Mouse (Mus musculus) c-Kit-negative CD71-positive TER-119-positive erythroid progenitor cells, embryonic 14.5 days (primary cell): ENCODE measurements around the gene Foxl1.

Experiments
- DNase-seq: peaks from one replicate; pipeline ENCODE4 v3.0.0-alpha.2; 2013; ENCODE audit warnings: low read depth, low spot score

Foxl1 gene

DNA sequence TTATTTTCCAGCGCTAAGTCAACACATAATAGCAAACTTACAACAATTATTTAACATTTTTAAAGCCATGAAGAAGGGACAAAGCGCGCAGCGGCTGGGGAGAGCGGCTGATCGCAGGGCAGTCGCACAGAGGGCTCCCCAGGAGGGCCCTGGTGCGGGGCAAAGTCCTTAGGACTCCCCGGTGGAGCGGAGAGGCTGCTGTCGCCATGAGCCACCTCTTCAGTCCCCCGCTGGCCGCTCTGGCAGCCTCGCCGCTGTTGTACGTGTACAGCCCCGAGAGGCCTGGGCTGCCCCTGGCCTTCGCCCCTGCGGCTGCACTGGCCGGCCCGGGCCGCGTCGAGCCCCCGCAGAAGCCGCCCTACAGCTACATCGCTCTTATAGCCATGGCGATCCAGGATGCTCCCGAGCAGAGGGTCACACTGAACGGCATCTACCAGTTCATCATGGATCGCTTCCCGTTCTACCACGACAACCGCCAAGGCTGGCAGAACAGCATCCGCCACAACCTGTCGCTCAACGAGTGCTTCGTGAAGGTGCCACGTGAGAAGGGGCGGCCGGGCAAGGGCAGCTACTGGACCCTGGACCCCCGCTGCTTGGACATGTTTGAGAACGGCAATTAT lies at the start of gene Foxl1:
Foxl1 (plus strand) TSS at position 185 of the 620 bp plus-strand sequence.
- no peak for DNase-seq

DNA sequence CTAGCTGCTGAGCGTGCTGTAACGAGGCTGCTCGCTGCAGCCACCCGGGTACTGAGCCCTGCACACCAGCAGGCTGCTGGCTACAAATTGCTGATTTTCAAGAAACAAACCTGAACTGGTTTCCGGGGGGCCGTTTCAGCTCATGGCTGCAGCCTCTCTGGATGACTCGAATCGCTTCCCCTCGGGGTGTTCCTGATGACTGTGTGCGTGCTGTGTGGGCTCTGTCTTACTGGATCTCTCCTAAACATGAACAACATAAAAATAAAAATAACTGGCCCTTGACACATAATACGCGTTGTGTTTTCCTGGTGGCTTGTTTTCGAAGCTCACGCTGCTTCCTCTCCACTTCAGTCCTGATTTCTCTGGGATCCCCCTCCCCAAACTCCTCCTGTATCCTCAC lies 49.0 kb upstream of the Foxl1 start:
- DNase-seq = no peak

DNA sequence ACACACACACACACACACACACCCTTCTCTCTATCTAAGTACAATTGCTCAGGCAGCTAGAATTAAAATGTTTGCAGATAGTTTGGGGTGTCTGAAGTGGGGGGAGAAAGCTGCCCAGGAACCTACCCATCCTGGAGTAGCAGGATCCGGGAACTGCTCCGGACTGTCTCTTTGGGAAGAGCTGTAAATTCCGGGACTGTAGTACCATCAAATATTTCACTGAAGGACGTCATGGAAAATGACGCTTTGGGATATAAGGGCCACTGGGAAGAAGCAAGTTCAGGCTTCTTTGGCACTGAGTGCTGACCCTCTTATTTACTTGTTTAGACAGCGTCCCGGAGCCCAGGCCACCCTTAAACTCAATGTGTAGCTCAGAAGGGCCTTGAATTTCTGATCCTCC lies 48.5 kb upstream of the Foxl1 start:
- no peak for DNase-seq

DNA sequence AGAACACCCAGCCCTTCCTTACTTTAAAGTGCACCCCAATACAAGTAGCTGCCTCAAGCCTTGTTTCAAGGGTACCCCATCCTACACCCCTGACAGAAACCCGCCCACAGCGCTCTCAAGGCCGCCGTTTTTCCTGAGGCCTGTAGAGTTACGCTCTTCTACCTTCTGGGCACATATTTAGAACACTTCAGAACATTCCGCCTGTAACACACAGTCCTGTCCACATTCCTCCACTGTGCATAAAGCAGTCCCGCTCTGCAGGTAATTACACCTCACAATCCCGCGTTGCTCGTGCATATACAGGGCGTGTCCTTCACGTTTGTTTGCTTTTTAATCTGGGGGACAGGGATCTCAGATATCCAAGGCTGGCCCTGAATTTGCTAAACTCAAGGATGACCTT lies 47.8 kb upstream of the Foxl1 start:
- no peak for DNase-seq

DNA sequence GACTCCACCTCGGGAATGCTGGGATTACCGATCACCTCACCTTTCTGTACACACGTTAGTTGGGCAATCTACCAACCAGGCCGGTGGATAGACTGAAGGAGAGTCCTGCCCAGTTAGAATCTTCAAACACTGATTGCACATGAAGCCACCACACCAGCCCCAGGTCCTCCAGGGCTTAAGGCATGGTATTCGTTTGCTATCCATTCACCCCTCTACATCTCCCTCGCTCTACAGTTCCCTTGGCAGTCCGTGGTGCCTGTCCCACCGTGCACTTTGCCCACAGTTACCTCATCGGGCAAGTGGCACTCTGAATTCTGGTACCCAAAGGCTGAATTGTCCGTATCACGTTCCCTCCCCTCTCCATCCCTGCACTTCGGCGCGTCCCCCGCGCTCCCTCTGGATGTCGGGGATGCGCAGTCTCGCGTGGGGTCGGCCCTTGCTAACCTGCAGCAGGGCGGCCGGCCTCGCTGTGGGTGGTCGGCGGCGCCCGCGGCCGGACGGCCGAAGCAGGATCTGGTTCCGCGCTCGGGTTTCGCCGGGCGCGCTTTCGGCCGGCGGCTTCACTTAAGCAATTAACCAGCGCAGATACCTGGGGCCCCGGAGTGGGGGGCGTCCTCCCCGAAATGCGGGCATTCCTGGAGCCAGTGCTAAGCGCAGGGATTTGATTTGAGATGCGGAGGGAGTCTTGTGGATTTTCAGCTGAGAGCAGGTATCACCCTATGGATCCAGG lies 47.2 kb upstream of the Foxl1 start:
- DNase-seq = no peak

DNA sequence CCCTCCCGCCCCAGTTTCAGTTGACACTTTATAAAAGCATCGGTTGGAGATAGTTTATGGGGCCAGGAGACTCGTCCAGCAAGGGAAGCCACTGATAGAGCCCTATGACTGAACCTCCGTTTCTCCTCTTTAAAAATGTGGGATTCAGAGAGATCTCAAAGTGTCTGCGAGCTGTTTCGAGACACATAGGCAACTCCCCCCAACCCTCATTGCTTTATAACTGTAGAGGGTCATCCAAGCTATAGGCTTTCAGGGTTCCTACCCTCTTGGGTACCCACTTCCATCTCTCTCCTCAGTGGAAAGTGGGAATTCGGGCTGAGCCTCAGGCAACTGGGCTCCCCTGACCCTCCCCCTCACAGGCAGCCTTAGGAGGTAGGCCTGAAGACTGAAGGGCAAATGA lies 46.3 kb upstream of the Foxl1 start:
- no peak for DNase-seq

DNA sequence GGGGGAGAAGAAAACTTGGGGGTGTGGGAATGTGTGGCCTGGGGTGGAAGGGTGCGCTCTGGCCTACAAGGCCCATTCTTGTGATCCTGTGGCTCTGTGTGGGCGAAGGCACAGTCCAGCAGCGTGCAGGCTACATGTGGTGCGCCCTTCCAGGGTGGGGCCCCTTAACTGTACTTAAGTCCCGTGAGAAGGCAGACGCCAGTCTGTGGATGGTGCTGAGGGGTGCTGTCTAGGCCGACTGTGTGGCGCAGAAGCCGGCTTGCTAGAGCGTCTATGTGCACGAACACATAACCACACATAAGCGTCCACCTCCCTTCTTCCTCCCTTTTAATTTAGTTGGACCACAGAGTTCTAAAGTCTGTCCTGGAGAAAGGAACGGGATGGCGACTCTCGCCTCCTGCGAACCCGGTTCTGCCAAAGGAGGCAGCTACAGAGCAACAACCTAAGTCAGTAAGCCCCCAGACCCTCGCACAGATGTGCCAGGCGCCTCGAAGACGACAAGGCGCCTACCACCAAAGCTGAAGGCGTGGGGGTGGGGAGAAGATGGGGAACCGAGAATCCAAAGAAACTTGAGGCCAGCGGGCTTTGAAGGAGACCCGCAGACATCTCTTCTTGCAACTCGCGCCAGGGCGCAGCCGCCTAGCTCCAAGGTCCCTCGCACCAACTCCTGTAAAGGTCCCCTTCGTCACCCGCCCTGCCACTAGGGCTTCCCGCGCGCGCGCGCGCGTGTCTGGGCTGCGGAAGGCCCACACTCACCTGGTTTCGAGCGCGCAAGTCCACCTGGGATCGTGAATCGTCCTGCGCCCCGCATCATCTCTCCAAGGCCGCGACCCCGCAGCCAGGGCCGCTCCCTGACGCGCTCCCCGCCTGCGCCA lies 45.3 kb upstream of the Foxl1 start:
- DNase-seq = no peak

DNA sequence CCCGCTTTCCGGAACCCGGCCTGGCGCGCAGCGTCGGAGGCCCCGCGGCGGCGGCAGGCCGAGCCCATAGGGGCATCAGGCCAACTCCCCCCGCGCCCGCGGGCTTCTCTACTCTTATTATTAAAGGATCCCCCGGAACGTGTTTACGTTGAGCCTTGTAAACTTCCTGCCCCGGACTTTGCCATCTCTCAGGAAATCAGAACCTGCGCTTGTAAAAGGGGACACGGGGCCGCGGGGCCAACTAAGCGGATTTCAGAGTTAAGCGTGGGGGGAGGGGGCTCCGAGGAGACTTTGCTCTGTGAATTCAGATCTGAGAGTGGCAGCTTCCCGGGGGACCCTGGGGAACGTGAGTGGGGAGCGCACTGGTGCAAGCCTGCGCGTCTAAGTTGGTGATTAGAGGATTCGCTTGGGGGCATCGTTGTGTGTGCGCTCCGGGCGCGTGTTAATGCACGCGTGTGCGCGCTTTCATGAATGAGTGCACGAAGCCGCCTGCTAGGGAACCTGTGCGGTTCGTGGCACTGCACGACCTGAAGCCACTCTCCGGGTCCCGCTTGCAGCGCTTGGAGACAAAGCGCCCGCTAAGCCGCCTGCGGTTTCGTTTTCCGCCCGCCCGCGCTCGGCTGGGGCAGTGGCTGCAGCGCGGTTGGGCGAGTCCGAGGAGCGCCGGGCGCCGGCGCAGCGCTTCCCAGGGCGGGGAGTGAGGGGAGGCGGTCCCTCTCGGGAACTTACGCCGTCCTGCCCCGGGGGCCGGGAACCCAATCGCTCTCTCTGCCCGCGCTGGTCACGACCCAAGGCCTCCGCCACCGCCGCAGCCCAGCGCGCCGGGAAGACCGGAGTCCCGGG lies 44.4 kb upstream of the Foxl1 start:
- no peak for DNase-seq

DNA sequence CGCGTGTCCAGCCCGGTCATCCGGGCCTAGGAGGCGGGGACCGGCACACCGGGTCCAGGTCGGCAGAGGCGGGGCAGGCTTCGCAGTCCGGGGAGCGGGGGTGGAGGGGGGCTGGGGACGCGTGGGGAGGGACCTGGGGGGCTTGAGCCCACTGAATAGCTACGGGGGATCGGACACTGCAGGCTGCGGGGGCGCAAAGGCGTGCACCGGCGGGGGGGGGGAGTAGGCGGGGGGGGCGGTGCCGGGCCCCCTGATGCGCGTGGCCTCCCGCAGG lies 43.9 kb upstream of the Foxl1 start:
- DNase-seq = no peak

DNA sequence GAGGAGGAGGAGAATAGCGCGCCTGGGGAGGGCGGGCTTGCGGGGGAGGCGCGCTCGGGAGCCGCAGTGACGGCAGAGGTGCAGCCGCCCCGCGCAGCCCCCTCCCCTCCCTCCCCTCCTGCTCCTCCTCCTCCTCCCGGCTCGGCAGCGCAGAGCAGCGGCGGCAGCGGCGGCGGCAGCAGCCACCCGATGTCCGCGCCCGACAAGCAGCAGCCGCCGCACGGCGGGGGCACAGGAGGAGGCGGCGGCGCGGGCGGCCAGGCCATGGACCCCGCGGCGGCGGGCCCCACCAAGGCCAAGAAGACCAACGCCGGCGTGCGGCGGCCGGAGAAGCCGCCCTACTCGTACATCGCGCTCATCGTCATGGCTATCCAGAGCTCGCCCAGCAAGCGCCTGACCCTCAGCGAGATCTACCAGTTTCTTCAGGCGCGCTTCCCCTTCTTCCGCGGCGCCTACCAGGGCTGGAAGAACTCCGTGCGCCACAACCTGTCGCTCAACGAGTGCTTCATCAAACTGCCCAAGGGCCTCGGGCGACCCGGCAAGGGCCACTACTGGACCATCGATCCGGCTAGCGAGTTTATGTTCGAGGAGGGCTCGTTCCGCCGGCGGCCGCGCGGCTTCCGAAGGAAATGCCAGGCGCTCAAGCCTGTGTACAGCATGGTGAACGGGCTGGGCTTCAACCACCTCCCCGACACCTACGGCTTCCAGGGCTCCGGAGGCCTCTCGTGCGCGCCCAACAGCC lies 43.4 kb upstream of the Foxl1 start, which contains the start of gene Foxf1:
Foxf1 (plus strand) TSS at position 177 of the 742 bp plus-strand sequence.
- no peak for DNase-seq

DNA sequence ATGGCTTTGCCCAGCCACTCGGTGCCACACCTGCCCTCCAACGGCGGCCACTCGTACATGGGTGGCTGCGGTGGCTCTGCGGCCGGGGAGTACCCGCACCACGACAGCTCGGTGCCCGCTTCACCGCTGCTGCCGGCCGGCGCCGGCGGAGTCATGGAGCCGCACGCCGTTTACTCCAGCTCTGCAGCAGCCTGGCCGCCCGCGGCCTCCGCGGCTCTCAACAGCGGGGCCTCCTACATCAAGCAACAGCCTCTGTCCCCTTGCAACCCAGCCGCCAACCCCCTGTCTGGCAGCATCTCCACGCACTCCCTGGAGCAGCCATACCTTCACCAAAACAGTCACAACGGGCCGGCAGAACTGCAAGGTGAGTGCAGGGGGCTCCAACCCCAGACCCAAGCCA lies 42.7 kb upstream of the Foxl1 start:
- no peak for DNase-seq

DNA sequence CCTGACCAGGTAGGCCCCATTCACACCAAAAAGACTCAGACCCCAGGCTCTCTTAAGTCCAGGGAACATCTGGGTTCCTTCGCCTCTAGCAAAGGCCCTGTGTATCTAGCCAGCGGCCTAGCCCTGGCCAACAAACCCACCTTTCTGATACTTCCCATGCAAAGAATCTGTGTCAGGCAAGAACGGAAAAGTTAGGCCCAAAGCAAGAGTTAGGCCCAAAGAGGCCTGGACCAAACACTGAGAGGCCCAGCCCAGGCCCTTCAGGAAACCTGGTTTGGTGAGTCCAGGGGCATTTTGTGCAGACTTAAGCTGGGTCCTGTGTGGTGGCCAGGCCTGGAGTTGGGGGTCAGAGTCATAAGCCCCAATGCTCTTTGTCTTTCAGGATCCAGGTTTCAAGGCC lies 42.2 kb upstream of the Foxl1 start:
- no peak for DNase-seq

DNA sequence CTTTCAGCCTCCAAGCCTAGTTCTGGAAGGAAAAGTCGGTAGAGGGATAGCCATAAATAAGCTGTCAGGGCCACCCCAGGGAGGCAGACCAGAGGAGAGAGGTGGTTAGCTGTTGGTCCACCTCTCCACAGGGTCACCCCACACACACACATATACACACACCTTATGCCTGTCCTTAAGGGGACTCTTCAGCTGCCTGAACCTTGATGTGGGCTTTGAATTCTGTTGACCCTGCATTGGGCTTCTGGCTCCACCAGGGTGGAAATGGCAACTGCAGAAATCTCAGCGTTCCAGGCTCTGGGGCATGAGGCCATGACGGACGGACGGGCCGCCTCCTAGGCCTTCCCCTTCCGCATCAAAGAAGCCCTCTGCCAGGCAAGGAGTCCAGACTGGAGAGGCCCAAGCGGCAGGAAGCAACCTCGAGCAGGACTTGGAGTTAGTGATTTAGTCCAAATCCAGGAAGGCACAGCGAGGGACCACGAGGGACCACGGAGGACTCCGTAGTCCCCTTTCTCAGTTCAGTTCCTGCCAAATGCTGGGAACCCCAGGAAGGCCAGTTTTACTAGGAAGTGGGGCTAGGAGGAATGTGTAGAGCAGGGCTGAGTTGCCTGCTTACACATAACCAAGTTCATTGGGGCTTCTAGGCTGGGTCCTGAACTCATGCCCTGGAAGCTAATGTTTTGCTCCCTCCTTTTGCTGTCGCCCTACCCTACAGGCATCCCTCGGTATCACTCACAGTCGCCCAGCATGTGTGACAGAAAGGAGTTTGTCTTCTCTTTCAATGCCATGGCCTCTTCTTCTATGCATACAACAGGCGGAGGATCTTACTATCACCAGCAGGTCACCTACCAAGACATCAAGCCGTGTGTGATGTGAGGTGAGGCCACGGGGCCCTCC lies 41.5 kb upstream of the Foxl1 start:
- no peak for DNase-seq

DNA sequence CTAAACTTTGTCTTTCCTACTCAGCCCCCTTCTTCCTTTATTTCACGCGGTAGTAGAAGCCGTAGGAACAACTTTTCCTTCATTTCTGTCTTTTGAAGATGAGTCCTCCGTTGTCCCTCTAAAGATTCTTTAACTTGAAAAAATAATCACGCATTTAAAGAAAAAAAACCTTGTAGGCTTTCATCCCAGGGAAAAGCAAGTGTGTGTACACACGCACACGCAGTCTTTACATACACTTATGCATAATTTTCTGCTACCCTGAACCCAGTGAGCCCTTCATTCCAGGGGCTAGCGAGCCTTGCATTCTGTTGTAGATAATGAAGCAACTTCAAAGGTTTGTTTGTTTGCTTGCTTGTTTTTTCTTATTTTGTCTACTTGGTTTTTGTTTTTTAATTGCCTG lies 39.5 kb upstream of the Foxl1 start:
- DNase-seq = no peak

DNA sequence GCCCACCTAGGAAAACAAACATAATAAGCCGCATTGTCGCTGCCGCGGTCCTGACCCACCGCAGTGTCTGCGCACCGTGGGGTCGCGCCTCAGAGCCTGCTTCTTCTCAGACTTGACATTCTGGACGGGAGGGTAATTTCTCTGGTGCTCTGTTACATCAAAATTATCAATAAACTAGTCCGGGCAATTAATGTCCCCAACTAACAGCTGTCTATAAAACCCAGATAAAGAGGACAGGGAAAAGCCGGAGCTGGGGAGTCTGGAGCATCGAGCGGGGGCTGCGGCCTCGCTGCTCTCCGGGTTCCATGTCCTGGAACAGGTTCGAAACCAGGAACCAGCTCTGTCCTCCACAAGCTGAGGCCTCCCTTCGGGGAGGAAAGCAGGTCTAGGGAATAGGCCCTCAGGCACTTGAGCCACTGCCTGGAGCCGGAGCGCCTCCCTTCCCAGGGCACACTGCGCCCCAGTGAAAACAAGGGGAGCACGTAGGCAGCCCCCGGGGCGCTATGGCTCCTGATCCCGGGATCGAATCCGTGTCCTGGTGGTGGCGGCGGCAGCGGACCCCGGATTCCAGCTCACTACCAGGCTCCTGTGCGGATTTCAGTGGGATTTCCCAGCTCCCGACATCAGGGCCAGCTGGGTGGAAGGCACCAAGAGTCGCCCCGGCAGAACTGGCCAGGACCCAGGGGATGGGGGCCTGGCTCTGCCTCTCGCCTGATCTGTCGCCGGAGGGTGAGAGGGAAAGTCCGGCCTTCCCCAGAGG lies 38.7 kb upstream of the Foxl1 start:
- DNase-seq = no peak

DNA sequence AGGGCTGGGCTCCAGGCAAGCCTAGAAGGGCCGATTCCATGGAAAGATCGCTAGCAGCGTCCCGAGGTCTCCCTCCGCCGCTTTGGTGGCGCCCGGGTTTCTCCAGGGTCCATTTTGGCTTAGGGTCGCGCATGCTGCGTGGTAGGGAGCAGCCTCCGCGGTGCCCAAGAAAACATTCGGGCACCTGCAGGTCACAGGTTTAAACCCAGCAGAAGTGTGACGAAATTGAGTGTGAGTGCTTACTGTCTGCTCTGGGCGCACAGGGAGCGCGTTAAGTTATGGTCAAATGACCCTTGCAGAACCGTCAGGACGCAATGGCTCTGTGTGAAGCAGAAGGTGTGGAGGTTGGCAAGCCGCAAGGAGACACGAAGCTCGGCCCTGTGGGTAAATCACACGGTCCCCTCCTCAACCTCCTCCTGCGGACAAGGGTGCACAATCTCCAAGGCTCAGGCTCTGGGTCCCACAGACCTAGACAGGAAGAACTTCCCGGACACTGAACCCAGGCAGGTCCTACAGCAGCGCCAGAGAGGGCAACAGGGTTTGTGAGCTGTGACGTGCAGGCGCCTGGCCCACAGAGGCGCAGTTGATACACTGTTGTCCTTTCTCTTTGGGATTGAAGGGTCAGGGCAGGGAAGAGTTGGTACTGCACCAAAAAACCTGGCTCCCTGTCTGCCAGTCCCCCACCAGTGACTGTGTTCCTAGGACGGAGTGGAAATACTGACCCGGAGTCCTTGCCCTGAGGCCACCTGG lies 37.9 kb upstream of the Foxl1 start:
- DNase-seq = no peak

DNA sequence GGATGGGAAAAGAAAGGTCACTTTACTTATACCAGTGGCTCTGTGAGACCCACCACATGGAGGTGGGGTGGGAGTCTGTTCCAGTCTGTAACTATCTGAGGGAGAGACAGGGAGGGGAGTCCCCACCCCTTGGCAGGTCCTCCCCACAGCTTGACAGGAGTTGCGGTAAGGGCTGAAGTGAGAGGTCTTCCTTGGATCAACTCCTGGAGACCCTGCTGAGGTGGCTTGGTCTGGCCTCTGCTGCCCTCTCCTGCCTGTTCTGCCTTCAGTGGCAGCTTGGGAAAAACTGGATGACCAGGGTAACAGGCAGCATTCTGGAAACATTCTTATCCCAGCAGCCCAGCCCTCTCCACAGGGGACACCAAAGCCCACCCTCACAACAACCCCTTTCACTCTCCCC lies 37.0 kb upstream of the Foxl1 start:
- DNase-seq = no peak

DNA sequence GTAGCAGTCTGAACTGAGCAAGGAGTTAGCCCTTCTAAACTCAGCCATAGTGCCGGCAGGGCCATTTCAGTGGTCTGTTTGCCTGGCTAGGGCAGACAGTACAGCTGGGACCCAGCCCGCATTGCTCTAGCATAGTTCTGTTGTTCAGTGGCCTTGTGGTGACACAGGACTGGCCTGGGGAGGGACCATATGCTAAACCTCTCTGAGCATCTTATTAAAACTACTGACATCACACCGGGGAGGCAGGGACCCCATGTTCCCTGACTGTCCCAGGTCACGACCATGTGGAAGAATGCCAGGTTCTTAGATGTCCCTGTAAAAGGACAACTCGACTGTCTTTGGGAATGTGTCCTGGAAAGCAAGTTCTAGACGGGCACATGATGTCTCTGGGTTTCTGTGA lies 35.6 kb upstream of the Foxl1 start:
- no peak for DNase-seq

DNA sequence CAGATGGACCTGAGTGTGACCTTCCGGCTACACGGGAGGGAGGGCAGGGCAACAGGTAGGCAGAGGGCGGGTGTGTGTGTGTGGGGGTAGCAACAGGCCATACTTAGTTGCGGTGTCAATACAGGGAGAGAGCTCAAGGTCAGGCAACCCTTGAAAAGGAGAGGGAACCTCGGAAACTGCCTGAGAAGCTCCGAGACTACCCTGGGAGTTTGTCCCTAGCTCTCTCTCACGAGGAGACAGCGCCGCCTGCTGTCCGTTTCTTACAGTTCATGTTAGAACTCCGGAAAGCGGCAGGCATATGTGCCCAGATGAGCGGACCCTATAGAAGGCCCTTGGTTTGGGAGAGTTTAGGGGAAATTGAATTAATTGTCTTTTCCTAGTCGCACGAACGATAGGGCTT lies 35.1 kb upstream of the Foxl1 start:
- DNase-seq = peak; percentile 30
